Mouse (Mus musculus) kidney, postnatal 10 days (tissue): ENCODE data around the gene Gabarapl1.
"Not testable (repeated sequence)": the region's sequence is repeated elsewhere in the genome, so short reads cannot be mapped to it uniquely, and the experiment has no call there.

ENCODE experiments used
- DNase-seq: peaks from one replicate; pipeline ENCODE4 v3.0.0; 2021; ENCODE audit warnings: mixed read lengths

Gabarapl1 gene

DNA sequence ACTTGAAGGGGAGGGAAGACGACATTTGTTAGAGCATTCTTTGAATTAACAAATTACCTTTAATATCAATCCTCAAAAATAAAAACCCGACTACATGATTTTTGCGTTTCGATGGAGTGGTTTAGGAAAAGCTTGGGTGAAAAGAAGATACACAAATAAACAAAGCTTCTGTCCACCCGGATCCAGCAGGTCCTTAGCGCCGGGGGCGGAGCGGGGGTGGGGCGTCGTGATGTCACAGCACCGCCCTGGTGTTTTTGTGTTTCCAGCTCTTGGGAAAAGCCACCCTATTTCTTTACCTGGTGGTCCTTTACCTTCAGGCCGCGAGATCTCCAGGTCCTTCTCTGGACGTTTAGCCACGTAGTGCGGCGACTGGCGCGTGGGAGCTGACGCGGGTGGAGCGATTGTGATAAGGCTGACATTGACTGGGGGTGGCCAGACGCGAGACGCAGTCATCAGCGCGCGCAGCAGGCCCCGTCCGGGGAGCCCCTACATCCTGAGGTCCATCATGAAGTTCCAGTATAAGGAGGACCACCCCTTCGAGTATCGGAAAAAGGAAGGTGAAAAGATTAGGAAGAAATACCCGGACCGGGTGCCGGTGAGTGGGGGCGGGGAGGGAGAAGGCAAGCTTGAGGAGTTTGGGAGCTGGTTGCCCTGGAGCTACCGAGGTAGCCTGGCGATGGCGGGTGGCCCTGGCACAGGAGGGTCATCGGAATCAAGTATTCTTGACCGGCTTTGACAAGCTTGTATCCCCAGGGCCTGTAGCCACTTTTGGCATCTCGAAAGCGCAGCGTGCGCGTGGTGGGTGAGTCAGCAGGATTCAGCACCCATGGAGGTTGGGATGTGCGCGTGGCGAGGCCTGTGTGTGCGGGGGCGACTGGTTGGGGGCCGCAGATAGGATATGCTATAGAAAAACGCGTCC is at the start of gene Gabarapl1:
Gene Gabarapl1 (plus strand): TSS at position 219 of the 919 bp plus-strand sequence.
- DNase-seq: peak; percentile 92

DNA sequence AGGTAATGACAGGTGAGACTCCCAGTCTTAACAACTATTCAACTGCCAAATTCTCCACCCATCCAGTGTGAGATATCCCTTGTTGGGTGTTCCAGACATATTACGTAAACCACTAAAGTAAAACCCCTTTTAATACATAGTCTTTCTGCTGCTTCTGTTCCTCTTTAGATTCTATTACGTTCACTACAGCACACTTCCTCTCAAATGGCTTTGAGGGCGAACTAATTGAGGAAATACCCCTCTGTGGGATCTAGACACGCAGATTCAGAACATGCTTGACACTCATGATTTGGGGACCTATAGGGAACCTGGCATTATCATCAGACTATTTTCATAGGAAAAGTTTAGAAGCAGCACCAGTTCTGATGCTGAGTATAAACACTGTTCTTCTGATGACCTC is 38.0 kb upstream of the Gabarapl1 start:
- DNase-seq: no peak

DNA sequence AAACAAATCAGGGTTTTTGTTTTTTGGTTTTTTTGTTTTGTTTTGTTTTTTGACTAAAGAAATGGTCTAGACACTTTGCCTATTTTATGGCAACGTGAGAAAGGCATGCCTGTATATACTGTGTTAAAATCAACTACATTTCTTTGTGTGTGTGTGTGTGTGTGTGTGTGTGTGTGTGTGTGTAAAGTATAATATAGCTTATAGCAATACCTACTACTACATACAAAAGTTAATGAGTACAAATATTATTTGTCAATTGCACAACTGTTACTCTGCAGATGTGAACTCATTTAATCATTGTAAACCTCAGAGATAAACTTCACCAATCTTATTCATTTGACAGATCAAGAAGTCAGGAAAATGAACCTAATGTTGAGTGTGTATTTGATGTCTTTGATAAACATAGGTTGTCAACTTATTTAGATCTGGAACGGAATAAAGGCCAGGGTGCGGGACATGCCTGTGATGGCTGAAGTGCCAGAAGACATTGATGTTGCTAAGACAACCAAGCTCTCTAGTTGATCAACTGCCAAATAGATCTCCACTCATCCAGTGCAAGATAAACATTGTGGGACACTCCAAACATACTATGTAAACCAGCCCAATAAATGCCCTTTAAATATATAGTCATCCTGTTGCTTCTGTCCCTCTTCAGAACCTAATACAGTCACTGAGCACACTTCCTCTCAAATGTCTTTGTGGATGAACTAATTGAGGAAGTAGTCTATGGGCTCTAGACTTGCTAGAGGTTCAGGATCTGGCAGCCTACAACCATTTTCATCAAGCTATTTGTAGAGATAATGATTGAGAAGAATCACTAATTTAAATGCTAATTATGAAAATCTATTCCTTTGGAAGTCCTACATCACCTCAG is 35.4 kb upstream of the Gabarapl1 start:
- no peak for DNase-seq

DNA sequence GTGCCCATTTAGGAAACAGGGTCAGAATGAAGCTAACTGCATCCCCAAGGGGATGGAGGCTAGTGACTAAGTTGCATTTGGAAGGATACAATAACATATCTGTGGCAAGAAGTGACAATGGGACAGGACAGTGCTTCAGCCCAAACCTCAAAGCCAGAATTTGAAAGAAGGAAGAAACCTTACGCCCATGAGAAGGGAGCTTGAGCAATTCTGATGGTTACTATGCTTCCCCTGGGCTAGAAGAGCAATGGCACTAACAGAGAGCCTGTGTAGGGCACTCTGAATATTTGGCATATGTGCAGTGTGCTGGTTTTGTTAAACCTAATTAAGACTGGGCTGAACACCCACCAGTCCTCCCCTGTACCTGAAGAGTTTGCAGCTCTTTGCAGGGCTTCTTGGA is 33.4 kb upstream of the Gabarapl1 start:
- DNase-seq: not testable (repeated sequence)

DNA sequence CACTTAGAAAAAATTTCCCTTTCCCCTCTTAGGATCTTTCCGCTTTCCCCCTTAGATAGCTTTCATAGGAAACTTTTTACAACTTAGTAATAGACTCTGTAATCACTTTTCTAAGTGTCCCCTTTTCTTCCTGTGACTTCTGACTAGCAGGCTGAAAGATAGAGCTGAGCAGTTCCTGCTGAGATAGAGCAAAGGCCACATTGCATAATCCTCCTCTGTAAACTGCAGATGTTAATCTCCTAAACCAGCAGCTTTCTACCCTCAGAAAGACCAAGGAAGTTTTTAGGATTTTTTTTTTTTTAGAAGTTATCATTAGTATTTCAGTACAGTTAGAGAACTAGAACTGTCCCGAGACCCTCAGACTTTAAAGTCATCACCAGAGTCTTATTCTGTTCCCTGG is 29.5 kb upstream of the Gabarapl1 start:
- DNase-seq: no peak

DNA sequence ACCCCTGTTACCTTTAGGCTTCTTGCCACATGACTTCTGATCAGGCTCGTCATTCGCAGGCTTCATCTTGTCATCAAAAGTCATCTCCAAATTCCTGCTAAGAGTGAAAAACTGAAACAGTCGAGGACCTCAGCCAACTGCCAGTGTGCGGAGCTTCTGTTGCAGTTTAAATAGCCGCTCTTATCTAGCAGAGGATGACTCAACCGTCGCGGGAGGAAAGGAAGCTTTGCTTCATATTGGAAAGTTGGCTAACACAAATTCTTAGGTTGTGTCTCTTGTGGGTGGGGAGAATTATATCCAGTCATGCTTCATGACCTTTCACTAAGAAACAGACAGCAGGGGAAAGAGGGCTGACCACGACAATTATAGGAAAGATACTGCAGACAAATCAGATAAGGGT is 25.9 kb upstream of the Gabarapl1 start, which contains the start of gene Olr1:
Gene Olr1 (minus strand): TSS at position 142 of the 400 bp plus-strand sequence.
- no peak for DNase-seq

DNA sequence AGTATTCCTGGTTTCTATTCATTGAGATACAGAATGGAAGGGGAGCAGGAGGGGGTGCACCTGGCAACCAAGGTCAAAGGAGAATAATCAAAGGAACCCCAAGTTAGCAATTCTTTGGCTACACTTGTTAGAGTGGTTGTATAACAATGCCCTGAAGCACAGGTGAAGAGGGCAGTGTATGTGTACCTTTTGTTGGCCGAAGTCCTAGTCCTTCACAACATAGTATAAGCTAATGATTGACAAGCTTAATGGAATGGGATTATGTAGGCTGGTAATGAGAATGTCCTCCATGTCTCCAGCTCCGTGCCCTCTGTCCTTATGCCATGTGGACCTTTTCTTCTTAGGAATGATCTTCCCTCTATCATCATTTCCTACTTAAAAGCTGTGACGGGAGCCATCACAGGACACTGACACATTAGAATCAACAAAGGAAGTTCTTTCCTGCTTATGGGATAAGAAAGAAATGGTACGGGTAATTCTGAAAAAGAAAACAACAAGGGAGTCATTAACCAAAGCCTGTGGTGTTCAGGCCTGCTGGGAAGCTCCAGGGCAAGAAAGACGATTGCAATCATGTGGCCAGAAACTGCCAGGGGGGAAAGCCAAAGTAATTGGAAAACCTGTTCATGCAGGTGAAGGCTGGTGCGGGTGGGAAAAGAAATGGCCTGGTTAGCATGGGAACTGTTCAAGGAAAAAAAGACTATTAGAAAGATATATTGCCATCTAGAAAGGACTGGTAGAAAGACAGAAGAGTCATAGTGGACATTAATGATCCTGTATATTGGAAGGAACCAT is 22.6 kb upstream of the Gabarapl1 start:
- DNase-seq: peak; percentile 39

DNA sequence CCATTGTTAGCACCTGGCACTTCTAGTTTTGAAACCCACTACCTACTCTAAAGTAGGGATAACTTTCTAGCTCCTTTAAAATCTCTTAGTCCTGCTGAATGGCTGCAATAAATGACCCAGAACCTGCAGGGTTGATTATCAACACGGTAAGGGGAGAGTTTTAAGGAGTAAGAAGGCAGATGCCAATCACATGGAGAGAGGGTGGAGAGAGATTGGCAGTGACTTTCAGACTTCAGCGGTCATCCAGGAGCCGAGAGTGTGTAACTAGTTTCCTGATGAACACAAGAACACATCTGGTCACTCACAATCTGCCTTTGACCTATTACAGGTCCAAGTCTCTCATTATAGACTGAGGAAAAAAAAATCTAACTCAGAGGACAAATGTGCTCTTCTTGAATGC is 20.6 kb upstream of the Gabarapl1 start, which contains the start of gene Tmem52b:
Gene Tmem52b (plus strand): TSS at position 189 of the 400 bp plus-strand sequence.
- DNase-seq: peak; percentile 24

DNA sequence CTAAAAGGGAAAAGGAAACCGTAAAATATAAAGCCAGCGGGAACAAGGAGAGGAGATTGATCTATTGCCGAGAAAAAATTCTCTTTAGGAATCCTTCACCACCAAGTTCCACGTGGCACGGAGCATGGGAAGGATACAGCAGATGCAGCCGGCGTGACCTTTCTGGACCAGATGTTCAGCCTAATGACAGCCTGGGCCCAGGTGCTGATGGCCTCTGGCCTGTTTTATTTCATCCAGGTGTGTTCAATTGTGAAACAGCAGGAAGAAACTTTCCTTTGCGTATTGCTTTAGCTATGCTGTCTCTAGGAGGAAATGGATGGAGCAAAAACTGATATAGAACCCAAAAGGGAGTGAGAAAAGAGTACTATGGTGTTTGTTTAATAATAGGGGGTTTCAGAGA is 20.1 kb upstream of the Gabarapl1 start:
- DNase-seq: peak; percentile 33

DNA sequence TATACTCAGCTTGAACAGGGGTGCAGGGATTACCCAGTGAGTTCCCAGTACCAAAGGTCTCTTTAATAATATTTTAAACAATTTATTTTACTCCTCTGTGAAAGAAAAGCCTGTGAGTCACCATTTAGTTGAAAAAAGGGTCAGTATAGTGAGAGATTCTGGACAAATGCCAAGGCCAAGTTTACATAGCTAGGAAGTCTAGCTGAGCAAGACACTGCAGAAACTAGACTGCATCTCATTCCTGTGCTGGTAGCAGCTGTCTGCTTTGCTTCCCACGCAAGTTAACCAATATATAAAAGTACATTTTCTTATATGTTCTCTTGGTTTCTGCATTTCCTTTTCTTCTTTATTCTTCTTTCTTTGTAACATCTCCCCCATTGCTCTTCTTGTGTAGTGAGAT is 19.6 kb upstream of the Gabarapl1 start:
- peak; percentile 31 for DNase-seq

DNA sequence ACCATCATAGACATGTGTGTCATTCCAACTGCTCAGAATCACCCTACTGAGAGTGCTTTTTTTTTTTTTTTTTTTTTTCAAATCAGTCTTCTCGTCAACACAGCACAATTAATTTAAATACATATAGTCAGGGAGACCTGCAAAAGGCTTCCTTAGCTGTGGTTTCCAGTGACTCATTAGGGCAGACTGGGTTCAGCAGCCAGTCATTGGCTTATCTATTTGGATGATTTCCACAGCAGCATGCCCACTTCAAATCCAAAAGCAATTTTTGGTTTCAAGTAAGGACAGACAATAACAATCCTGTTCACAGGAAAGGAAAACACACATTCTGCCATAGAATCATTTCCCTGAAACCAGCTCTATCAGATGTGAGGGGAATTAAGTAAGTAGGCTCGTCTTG is 18.6 kb upstream of the Gabarapl1 start:
- no peak for DNase-seq

DNA sequence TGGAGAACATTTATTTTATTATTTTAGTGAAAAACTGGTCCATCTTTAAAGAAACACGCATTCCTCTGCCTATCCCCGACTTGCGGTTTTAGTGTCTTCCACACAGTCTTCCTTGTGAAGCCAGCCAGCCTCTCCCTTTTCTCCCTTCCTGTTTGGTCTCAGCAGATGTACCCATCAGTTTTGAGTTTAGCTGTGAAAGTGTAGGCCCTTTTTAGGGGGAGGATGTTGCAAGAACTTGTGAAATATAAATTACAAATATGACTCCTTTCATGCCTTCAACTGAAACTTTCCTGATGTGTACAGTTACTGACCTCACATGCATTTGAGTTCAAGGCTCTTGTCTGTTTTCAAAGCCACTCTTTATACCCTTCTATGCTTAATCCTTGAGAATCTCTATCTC is 17.9 kb upstream of the Gabarapl1 start:
- DNase-seq: no peak

DNA sequence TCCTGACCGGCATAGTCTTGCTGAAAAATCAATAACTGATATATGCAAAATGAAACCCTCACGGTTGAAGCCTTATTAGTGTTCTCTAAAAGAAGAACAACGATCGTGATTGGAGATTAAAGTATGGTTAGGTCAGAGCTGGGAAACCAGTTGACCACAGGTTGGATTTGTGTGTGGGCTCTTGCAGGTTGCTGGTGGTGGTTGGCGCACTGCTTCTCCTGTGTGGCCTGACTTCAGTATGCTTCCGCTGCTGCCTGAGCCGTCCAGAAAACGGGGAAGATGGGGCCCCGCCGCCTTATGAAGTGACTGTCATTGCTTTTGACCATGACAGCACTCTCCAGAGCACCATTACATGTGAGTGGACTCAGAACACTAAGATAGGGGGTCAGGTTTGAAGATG is 16.6 kb upstream of the Gabarapl1 start:
- DNase-seq: no peak

DNA sequence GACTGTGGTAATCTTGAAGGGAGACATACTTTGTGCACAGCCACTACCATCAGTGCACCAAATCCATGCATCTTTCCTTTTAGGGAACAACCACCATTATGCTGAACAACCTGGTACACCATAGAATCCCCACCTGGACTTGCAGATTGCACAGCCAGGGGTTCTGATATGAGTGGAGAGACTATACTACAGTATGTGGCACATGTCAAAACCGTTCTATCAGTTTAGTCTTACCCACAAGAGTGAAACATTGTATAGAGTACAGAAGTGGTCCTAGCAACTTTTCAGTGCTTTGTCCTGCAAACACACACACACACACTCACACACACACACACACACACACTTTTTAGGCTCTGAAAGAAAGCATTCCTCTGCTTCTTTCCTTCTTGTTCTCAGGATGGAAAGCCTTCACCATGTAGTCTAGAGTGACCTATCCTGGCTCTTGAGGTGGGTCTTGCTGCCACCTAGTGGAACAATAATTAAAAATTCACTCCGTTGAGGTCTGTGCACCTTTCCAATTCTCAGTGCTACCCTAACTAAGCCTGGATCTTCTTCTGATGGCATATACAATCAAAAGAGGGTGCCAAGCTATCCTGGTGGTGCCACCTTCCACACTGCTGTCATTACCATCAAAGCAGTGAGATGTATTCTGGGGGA is 15.1 kb upstream of the Gabarapl1 start:
- peak; percentile 50 for DNase-seq

DNA sequence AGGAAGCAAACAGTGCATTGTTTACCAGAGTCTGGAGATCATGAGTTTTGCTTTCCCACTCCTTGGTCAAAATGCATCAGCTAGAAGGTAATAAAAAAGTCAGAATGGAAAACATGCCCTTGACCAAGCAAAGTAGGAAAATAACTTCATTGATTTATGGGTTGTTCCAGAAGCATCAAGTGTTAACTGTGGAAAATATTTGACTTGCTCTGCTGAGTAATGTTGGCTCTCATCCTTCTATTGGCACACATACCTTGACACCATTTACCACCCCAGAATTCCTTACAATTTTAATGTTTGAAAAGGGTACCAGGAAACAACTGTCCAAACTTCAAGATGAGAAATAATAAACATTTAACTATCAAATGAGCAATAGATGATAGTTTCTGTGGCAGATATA is 6.9 kb upstream of the Gabarapl1 start:
- no peak for DNase-seq

DNA sequence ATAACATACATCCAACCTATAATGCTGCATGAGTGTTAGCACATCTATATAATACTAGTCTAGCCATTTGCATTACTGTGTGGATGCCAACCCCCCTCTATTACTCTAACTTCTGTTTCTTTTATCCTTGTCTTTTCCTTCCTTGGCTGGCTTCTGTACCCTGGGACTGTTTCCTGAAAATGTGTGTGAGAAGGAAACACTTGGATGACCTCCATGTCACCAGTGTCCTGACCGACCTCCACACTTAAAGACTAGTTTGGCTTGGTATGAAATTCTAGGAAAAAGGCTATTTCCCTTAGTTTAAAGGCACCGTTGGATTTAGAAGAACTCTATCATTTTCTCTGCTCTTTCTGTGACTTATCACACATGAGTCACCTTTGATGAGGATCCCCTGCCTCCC is 5.5 kb upstream of the Gabarapl1 start:
- no peak for DNase-seq

DNA sequence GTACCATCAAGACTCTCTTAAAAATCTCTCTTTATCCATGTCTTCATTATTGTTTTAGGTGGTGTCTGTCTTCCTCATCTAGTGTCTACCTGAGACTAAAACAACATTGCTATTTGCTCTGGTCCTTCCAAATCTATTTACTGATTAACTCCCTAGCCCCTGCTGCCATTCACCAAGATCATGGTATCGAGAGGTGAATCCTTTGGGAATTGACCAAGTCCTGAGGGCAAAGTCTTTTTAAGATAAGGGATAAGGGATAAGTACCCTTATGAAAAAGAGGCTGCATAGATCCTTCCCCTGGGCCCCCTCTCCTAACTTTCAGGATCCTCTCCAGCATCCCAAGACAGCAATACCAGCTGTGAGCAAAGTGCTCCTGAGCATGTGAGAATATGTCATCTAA is 3.4 kb upstream of the Gabarapl1 start:
- no peak for DNase-seq

DNA sequence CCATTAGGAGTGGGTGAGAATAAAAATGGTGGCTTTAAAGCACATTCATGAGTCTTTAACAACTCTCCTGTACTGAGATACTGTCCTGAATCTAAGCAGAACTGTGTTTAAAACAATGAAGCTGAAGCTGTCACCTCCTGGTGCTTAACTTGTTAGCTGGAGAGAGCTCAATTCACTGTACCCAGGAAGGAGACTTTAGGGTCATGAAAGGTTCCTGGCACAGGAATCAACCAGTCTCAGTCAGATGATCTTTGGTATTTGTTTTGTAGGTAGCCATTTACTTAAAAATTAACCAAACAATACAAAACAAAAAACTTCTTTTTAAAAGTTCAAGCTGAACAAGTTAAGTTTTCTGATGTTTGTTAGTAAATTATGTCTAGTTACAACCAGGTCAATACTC is 2.7 kb upstream of the Gabarapl1 start:
- DNase-seq: no peak

DNA sequence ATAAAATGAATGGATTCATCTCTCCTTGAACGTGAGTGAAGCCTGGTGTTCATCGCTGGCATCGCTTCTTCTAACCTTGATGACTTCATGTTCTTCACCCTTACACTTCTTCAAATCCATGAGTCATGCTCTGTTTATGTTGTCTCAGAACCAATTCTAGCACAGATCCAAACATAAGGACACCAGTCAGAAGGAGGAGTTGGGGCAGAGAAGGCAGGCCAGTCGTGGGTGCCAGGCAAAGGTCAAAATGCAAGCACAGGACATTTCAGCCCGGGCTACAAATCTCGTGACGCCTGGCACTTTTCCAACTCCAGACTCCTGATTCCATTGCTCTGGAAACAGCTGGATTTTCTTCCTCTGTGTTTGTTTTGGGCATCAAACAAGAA is 411 bp upstream of the Gabarapl1 start:
- peak; percentile 95 for DNase-seq

DNA sequence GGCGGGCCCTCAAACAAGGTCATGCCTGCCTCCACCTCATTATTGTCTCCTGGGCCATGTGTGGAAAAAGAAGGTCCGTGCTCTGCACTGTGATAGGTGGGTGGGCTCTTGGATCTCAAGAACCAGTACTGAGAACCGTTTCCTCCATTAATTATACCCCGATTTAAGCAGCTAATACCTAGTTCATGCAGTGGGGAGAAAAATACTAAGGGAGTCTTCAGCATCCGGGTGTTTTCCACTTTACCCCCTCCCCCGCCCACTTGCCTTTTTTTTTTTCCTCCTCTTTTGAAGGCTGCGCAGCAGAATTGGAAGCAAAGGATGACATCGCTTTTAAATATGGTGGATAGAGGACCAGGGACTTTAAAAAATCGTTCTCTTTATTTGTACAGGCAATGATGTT is 1.1 kb downstream of the Gabarapl1 start:
- no peak for DNase-seq

DNA sequence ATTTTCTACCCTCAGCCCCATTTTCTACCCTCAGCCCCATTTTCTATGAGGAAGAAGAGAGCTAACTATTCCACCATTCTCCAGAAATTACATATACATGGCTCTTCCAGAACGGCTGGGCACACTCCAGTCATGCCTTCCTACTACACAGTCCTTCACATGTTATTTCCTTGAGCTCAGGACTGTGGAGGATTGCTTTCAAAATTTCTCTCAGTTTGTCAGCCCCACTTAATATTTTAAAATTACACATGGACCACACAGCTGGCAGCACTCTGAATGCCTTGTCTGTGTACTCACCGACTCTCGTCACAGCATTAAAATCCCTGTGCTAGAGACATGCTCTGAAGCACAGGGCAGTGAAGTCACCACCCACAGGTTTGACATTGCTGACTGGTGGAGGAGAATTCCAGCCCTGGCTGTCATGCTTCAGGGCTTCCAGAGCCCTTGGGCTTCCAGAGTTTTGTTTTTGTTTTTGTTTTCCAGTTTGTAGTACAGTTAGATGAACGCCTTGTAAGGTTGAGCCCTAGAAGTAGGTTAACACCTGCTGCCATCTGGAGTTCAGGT is 1.7 kb downstream of the Gabarapl1 start:
- DNase-seq: peak; percentile 52

DNA sequence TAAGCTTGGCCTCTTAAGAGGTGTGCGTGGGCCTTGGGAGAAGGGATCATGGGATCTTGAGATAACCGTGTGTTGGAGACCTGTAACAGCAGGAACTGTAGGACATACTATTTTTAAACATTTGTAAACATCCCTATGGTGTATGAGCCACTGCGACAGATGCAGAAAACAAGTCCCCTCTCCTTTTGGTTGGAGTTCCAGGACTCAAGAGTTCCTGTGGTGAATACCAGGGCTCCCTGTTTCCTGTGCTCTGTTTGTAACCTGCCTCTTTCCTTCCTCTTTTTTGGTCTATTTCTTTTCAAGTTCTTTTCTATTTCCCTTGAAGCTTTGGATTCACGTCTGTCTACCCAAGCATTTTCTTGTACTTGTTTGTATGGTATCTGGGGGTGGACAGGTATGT is 2.8 kb downstream of the Gabarapl1 start:
- DNase-seq: no peak
